Mouse (Mus musculus) spleen, adult 2 months (tissue): ENCODE measurements at regions not wholly inside any gene's neighbourhood (a gene's known extent, or its start where the extent isn't known, plus 50 kb on each side); places are given as distances from the start of the nearest gene placed in this dataset.

Experiments
- CTCF ChIP-seq: fragments of 200-500 bp; IDR thresholded peaks from 2 replicates; pipeline ENCODE4 v1.5.1; 2011; ENCODE audit warnings: mild to moderate bottlenecking, inconsistent platforms; ENCODE audit not compliant: insufficient read depth, insufficient read length, insufficient replicate concordance; ENCODE audit errors: extremely low read depth
- POLR2A ChIP-seq: fragments of 200-500 bp; IDR thresholded peaks from 2 replicates; pipeline ENCODE4 v1.6.1; 2011; ENCODE audit warnings: low read depth, low read length, inconsistent platforms

DNA sequence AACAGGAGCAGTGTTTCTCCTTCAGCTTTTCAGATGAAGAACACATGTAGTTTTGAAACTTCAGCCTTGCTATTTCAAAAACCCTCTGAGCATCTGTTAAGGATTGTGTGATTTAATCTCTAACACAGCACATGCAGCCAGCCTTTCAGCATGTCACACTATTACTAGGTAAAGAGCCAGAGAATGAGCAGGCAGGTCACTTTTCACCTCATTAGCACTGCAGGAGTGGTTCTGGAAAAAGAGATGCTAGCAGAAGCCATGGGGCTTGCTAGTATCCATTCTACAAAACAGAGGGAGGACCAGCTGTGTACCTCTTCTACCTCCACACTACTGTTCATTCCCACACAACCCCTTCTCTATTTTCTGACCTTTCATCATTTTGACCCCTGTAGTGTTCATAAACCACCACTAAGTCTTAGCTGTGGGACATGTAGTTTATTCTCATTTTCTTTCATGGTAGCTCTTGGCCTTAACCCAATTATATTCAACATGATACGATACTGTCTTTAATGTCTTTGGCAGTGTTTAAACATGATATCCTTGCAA lies 535.1 kb upstream of the Alcam start:
- TF ChIP-seq POLR2A (no peak), CTCF (no peak)
